Mouse (Mus musculus): Measurements from ENCODE around the gene Gm20517. TPM values are rescaled to one million over a fixed set of nuclear protein-coding genes. Genes with fewer than 3 reads are reported as not detected.
"Not testable (repeated sequence)": the region's sequence is repeated elsewhere in the genome, so short reads cannot be mapped to it uniquely, and the experiment has no call there.

Gm20517 gene
- polyA plus RNA-seq, 1 experiment, result 1.2 TPM

DNA sequence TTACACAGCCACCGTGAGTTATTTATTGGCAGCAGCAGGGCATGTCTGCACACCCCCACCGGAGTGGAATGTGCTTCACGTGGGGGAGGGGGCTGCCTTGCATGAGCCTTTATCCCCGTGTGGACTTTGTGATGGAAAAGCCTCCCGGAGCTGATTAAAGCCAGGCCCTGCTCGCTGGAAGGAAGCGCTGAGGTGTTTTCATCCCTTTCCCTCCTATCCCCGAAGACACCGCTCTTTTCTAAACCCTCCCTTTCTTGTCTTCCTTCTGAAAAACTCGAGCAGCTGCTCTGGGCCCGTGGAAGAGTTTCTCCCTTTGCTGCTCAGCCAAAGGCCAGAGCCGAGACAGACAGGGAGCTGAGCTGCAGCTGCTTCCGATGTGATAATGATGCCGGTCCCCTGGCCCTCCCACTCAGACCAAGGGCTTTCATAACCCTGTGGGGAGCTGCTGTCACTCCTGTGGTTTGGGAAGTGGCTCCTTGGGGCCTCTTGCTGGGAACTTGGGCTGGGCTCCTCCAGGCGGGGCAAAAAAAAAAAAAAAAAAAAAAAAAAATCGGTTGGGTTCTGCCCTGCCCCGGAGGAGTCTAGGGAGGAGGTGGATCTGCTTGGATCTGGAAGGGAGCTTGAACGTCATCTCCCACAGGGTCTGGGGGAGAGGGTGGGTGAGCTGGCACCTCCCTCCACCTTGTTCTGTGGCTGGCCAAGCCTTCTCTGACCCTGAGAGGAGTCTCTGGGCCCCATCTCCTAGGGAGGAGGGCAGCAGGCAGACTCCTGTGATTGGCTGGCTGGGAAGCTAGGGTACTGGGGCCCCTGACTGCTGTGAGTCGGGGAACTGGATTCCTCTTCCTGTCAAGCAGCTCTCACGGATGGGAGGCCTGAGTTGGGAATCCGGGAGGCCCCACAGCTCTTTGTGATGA, 15.9 kb upstream of the Gm20517 start:
- H3K4me1 ChIP-seq (ENCODE audit: control insufficient read depth, insufficient read depth, low read length), result peaks cover 32% of the 10 kb centered on the region
- H3K27ac ChIP-seq (ENCODE audit: insufficient read depth, low read depth, low read length), result peak overlapping the region; percentile 31
- TF ChIP-seq POLR2A (IDR thresholded peaks at IDR 0.05; ENCODE audit: borderline replicate concordance, low read depth, low read length), result no peak
- TF ChIP-seq CTCF (IDR thresholded peaks at IDR 0.05; ENCODE audit: low read depth, low read length), result no peak
- peak overlapping the region; percentile 97 for H3K4me3 ChIP-seq (ENCODE audit: insufficient read depth, low read length)

- no peak for TF ChIP-seq POLR2A (IDR thresholded peaks at IDR 0.05; ENCODE audit: borderline replicate concordance, low read depth, low read length)
- no peak for TF ChIP-seq CTCF (IDR thresholded peaks at IDR 0.05; ENCODE audit: low read depth, low read length)
- Histone ChIP-seq H3K27ac (ENCODE audit: insufficient read depth, low read depth, low read length) (no peak overlapping the region), H3K4me1 (ENCODE audit: control insufficient read depth, insufficient read depth, low read length) (peaks cover 36% of the 10 kb centered on the region), H3K4me3 (ENCODE audit: insufficient read depth, low read length) (no peak overlapping the region)
These were observed 15.1 kb upstream of the Gm20517 start for GRCm38 (mm10) chr17:47596162-47596838.

DNA sequence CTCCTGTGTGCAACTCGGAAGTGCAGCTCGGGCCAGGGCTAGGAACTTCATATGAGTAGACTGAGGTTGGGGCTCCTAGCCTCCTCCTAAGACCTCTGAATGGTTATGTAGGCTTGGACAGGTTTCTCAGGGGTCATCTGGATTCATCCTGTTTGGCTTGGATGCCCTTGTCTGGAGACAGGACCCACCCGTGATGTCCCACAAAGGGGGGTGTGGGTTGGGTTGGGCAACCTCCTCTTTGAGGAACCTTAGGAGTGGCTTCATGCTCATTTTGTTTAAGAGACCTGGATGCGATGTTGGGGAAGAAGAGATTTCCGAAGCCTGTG, 14.6 kb upstream of the Gm20517 start:
- TF ChIP-seq POLR2A (IDR thresholded peaks at IDR 0.05; ENCODE audit: borderline replicate concordance, low read depth, low read length) (no peak), CTCF (IDR thresholded peaks at IDR 0.05; ENCODE audit: low read depth, low read length) (no peak)
- Histone ChIP-seq H3K4me3 (ENCODE audit: insufficient read depth, low read length) (no peak overlapping the region), H3K27ac (ENCODE audit: insufficient read depth, low read depth, low read length) (no peak overlapping the region), H3K4me1 (ENCODE audit: control insufficient read depth, insufficient read depth, low read length) (peaks cover 36% of the 10 kb centered on the region)

- H3K4me3 ChIP-seq (ENCODE audit: insufficient read depth, low read length), result no peak overlapping the region
- H3K4me1 ChIP-seq (ENCODE audit: control insufficient read depth, insufficient read depth, low read length), result peaks cover 36% of the 10 kb centered on the region
- no peak for TF ChIP-seq POLR2A (IDR thresholded peaks at IDR 0.05; ENCODE audit: borderline replicate concordance, low read depth, low read length)
- no peak for TF ChIP-seq CTCF (IDR thresholded peaks at IDR 0.05; ENCODE audit: low read depth, low read length)
- H3K27ac ChIP-seq (ENCODE audit: insufficient read depth, low read depth, low read length), result no peak overlapping the region
These were observed 14.1 kb upstream of the Gm20517 start for GRCm38 (mm10) chr17:47597261-47597660.

DNA sequence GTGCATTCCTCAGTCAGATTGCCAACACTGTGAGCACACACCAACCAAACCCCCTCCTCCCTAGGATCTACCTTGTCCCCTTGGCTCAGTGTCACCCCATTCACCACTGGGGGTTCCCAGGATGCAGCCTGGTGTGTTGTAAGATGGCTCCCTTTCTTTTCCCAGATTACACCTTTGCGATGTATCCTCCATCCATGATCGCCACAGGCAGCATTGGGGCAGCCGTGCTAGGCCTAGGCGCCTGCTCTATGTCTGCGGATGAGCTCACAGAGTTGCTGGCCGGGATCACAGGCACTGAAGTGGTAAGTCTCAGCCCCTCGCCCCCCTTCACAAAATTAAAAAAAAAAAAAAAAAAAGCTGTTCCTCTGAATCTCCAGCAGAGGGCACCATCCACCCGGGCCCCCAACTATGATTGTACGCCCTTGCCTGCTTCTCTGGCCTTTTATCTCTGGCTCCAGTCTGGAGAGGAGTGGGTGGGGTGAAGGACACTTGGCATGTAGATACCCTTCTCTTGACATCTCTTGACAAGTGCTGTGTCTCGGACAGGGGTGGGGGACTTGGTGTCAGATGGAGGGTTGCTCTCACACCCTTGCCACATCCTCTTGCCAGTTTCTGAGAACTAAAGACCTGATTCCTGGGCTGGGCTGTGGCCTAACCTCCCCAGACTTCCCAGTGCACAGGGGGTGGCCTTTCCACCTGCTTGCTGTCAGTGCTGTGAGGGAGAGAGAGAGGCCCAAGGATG, 13.4 kb upstream of the Gm20517 start:
- no peak overlapping the region for H3K4me3 ChIP-seq (ENCODE audit: insufficient read depth, low read length)
- TF ChIP-seq POLR2A (IDR thresholded peaks at IDR 0.05; ENCODE audit: borderline replicate concordance, low read depth, low read length), result no peak
- peak; percentile 81 for TF ChIP-seq CTCF (IDR thresholded peaks at IDR 0.05; ENCODE audit: low read depth, low read length)
- H3K4me1 ChIP-seq (ENCODE audit: control insufficient read depth, insufficient read depth, low read length), result peaks cover 31% of the 10 kb centered on the region
- no peak overlapping the region for H3K27ac ChIP-seq (ENCODE audit: insufficient read depth, low read depth, low read length)

DNA sequence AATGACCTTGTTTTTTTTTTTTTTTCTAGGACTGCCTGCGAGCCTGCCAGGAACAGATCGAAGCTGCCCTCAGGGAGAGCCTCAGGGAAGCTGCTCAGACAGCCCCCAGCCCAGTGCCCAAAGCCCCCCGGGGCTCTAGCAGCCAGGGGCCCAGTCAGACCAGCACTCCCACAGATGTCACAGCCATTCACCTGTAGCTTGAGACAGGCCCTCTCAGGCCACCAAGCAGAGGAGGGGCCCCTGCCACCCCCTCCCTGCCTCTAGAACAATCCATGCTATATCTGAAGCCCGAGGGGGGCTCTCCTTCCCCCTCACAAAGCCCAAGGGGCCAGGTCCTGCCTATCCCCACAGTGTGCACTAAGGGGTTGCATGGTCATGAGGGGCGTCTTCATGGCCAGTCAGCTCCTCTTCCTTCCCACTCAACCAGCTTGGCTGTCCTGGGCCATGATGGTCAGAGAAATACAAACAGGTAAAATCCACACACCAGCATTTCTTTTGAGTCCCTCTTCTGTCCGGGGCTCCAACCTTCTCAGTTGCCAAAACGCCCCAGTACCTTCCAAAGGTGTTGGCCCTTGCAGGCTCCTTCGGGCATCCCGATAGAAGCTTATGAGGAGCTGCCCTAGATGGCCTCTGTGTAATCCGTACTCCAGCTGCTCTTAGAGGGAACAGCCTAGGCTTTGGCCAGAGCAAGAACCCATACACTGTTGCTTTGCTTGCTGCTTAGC, 12.6 kb upstream of the Gm20517 start:
- peaks cover 31% of the 10 kb centered on the region for H3K4me1 ChIP-seq (ENCODE audit: control insufficient read depth, insufficient read depth, low read length)
- not testable (repeated sequence) for H3K27ac ChIP-seq (ENCODE audit: insufficient read depth, low read depth, low read length); H3K4me3 ChIP-seq (ENCODE audit: insufficient read depth, low read length)

DNA sequence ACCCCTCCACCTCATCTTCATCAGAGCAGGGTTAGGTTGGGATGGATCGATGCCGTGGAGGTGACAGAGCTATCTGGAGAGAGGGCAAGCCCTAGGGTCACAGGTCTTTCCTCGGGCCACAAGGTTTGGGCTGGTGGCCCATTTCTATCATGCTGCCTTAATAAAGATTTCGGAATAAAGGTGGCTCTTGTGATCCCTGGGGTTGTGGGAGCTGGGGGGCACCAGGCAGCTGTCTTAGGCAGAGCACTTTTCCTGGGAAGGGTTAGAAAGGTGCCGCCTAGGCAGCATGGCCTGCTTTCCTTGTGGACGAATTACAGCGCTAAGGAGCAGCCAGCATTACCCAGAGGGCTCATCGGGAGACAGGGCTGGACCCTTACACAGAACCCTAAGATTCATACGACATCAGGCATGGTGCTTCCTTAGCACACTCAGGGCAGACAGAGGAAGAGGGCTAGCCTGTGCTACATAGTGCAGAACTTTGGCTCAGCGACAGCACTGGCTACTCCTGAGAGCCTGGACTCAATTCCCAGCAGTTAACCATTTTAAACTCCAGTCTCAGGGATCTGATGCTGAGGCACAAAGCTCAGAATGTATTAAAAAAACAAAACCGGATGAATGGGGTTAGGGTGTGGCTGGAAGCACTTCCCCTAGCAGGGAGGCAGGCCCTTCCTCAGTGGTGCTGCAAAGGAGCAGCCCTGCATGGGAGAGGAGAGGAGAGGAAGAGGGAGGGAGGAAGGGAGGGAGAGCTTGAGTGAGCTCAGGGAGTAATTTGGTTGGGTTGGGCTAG, 11.7 kb upstream of the Gm20517 start:
- peak overlapping the region; percentile 50 for H3K27ac ChIP-seq (ENCODE audit: insufficient read depth, low read depth, low read length)
- H3K4me3 ChIP-seq (ENCODE audit: insufficient read depth, low read length), result no peak overlapping the region
- TF ChIP-seq POLR2A (IDR thresholded peaks at IDR 0.05; ENCODE audit: borderline replicate concordance, low read depth, low read length) (no peak), CTCF (IDR thresholded peaks at IDR 0.05; ENCODE audit: low read depth, low read length) (no peak)
- peaks cover 31% of the 10 kb centered on the region for H3K4me1 ChIP-seq (ENCODE audit: control insufficient read depth, insufficient read depth, low read length)

DNA sequence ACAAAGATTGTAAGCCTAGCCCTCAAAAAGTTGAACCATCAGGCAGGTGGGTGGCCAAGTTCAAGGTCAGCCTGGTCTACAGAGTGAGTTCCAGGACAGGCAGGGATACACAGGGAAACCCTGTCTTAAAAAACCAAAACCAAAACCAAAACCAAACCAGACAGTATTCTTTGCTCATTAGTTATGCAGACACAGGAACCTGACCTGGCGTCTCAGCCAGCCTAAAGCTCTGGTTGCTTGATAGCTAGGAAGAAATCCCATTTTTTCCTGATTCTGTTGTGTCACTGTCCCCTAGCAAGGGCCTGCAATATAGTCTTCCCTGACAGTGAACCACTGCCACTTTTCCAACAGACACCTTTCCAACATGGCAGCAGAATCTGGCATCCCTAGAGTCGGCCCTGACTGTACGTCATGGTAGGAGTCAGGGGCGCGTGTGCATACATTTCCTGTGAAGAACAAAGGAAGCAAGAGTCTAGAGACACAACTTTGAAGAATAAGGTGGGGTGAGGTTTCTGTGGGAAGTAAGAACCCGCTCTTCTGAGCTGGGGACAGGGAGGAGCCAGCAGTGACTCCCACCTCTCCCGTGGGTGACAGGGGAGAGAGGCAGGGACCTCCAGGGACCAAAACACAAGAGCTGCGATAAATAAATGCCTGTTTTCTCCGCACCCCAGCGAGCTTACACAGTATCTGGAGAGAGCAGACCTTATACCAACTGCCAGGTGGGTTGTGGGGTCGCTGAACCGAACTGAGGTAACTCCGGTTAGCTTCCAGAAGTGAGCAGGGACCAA, 10.6 kb upstream of the Gm20517 start:
- H3K4me3 ChIP-seq (ENCODE audit: insufficient read depth, low read length), result no peak overlapping the region
- peak overlapping the region; percentile 43 for H3K27ac ChIP-seq (ENCODE audit: insufficient read depth, low read depth, low read length)
- peaks cover 27% of the 10 kb centered on the region for H3K4me1 ChIP-seq (ENCODE audit: control insufficient read depth, insufficient read depth, low read length)
- TF ChIP-seq CTCF (IDR thresholded peaks at IDR 0.05; ENCODE audit: low read depth, low read length) (no peak), POLR2A (IDR thresholded peaks at IDR 0.05; ENCODE audit: borderline replicate concordance, low read depth, low read length) (no peak)

Data from bone marrow macrophage, adult 2 months (primary cell).